Mouse (Mus musculus): ENCODE data around the gene Ticrr. TPM values are rescaled to one million over a fixed set of nuclear protein-coding genes. Genes with fewer than 3 reads are reported as not detected.

The Ticrr gene
- polyA plus RNA-seq, 2 experiments = 7.4 to 7.9 TPM

DNA sequence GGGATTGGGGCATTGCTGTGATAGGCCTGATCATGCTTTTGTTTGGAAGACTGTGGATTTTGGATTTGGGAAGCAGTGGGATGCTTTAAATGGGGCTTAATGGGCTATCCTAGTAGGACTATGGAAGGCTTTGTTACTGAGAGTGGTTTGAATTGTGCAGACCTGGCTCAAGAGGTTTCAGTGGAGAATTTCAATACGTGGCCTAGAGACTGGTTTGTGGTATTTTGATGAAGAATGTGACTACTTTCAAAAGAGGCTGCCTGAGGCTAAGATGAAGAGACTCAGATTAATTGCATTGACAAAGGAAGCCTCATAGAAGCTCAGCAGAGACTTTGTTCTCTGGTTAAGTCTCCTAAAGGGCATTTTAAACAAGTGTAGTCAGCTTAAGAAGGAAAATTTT is 5.4 kb upstream of the Ticrr start:
- Histone ChIP-seq H3K36me3 (ENCODE audit: control insufficient read depth, insufficient read depth, low read length) (no peaks in the 10 kb centered on the region), H3K27me3 (ENCODE audit: control insufficient read depth, insufficient read depth, low read length) (no peaks in the 10 kb centered on the region), H3K4me2 (replicated peaks; ENCODE audit: low read depth, low read length, severe bottlenecking) (no peak overlapping the region), H3K9me3 (ENCODE audit: control insufficient read depth, low read length) (no peaks in the 10 kb centered on the region), H3K4me1 (ENCODE audit: control insufficient read depth, insufficient read depth, low read length) (peaks cover 4% of the 10 kb centered on the region; the same call in 1 of the 2 replicates), H3K9ac (ENCODE audit: low read depth, low read length, severe bottlenecking) (no peak overlapping the region), H3K27ac (replicated peaks; ENCODE audit: low read depth, low read length) (no peak overlapping the region), H3K4me3 (replicated peaks; ENCODE audit: low read length) (no peak overlapping the region)
- no peak for ATAC-seq (ENCODE audit: low FRiP score, low read depth)
- DNase-seq (ENCODE audit: low spot score) = no peak
- TF ChIP-seq POLR2A (IDR thresholded peaks at IDR 0.05; ENCODE audit: borderline replicate concordance, extremely low read depth, insufficient read depth, insufficient read length) = no peak
- 43% methylated on average over 1 of the region's 1 CpGs for WGBS

DNA sequence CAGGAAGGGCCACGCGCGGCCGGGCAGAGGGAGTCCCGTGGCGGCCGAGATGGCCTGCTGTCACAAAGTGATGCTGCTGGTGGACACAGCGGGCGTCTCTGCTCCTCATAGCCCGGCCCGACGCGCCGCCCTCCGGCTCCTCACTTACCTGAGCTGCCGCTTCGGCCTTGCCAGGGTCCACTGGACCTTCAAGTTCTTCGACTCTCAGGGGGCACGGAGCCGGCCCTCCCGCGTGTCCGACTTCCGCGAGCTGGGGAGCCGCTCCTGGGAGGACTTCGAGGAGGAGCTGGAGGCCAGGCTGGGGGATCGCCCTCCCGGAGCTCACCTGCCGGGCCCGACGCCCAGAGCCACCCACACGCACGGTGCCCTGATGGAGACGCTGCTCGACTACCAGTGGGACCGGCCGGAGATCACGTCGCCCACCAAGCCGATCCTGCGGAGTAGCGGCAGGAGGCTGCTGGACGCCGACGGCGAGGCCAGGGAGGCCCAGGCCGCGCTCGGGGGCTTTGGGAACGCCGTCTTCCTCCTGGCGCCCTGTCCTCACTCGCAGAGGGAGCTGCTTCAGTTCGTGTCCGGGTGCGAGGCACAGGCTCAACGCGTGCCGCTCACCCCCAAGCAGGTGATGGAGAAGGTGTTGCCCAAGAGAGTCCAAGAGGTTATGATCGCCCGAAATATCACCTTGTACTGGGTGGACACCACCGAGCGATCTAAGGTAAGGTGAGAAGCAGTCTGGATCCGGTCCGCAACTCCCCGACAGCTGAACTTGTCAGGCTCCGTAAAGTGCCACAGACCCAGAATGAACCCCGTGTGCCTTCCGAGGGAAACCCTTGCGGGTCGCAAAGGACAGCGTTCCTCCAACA is 525 bp downstream of the Ticrr start:
- no peak overlapping the region for H3K27ac ChIP-seq (replicated peaks; ENCODE audit: low read depth, low read length)
- TF ChIP-seq POLR2A (IDR thresholded peaks at IDR 0.05; ENCODE audit: borderline replicate concordance, extremely low read depth, insufficient read depth, insufficient read length) = no peak
- no peaks in the 10 kb centered on the region for H3K27me3 ChIP-seq (ENCODE audit: control insufficient read depth, insufficient read depth, low read length)

DNA sequence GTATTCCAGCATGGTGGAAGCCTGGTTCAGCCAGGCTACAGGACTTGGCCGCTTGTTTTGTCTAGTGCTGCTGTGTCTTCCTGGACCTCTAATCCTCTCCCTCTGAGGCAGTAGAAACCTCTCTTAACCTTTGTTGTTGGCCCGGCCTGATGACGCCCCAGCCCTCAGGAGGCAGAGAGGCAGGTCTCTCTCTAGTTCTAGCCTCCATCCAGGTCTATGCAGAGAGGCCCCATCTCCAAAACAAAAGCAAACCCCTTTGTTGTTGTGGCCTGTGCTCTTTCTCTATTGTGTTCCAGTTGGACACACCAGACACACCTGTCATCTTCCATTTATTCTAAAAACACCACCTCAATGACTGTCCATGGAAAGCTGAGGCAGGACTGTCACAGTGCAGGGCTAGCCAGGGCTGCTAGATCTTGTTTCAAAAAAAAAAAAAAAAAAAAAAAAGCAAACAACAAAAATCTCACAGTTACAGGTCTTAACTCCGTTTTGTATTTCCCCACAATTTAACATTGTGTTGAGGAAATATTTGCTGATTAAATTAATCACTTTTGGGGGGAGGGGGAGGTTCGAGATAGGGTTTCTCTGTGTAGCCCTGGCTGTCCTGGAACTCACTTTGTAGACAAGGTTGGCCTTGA is 1.4 kb downstream of the Ticrr start:
- peak overlapping the region; percentile 78; the same call in 1 of the 2 replicates for H3K9ac ChIP-seq (ENCODE audit: low read depth, low read length, severe bottlenecking)
- peak overlapping the region; percentile 88 for H3K4me3 ChIP-seq (replicated peaks; ENCODE audit: low read length)
- no peak for TF ChIP-seq POLR2A (IDR thresholded peaks at IDR 0.05; ENCODE audit: borderline replicate concordance, extremely low read depth, insufficient read depth, insufficient read length)
- no peak overlapping the region for H3K27ac ChIP-seq (replicated peaks; ENCODE audit: low read depth, low read length)
- peaks cover 15% of the 10 kb centered on the region for H3K4me1 ChIP-seq (ENCODE audit: control insufficient read depth, insufficient read depth, low read length)
- no peaks in the 10 kb centered on the region for H3K27me3 ChIP-seq (ENCODE audit: control insufficient read depth, insufficient read depth, low read length)
- ATAC-seq (ENCODE audit: low FRiP score, low read depth) (no peak), DNase-seq (ENCODE audit: low spot score) (no peak)
- H3K9me3 ChIP-seq (ENCODE audit: control insufficient read depth, low read length) = no peaks in the 10 kb centered on the region
- peak overlapping the region; percentile 95 for H3K4me2 ChIP-seq (replicated peaks; ENCODE audit: low read depth, low read length, severe bottlenecking)
- WGBS = 18% methylated on average over 5 of the region's 5 CpGs
- peaks cover 8% of the 10 kb centered on the region; the same call in 1 of the 2 replicates for H3K36me3 ChIP-seq (ENCODE audit: control insufficient read depth, insufficient read depth, low read length)

More for the DNA sequence above, 525 bp downstream of the Ticrr start:
- ATAC-seq (ENCODE audit: low FRiP score, low read depth) (peak; percentile 20), DNase-seq (ENCODE audit: low spot score) (no peak)
- WGBS = under 1% methylated on average over 68 of the region's 73 CpGs
- Histone ChIP-seq H3K9me3 (ENCODE audit: control insufficient read depth, low read length) (no peaks in the 10 kb centered on the region), H3K36me3 (ENCODE audit: control insufficient read depth, insufficient read depth, low read length) (peaks cover 1% of the 10 kb centered on the region; the same call in 1 of the 2 replicates), H3K4me1 (ENCODE audit: control insufficient read depth, insufficient read depth, low read length) (peaks cover 15% of the 10 kb centered on the region), H3K9ac (ENCODE audit: low read depth, low read length, severe bottlenecking) (peak overlapping the region; percentile 78), H3K4me2 (replicated peaks; ENCODE audit: low read depth, low read length, severe bottlenecking) (peak overlapping the region; percentile 95), H3K4me3 (replicated peaks; ENCODE audit: low read length) (peak overlapping the region; percentile 88)

DNA sequence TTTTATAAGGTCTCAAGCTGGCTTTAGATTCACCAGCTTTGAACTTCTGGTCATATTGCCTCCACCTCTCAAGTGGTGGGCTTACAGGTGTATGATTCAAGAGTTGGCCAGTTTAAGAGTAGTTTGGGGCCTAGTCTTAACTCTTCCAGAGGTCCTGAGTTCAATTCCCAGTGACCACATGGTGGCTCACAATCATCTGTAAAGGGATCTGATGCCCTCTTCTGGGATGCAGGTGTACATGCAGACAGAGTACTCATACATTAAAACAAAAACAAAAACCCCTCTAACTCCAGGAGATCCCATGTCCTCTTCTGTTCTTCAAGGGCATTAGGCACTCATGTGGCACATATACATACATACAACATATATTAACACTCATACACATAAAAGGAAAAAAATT is 6.7 kb downstream of the Ticrr start:
- ATAC-seq (ENCODE audit: low FRiP score, low read depth) = no peak
- Histone ChIP-seq H3K9ac (ENCODE audit: low read depth, low read length, severe bottlenecking) (no peak overlapping the region), H3K9me3 (ENCODE audit: control insufficient read depth, low read length) (no peaks in the 10 kb centered on the region), H3K4me1 (ENCODE audit: control insufficient read depth, insufficient read depth, low read length) (peaks cover 7% of the 10 kb centered on the region), H3K27me3 (ENCODE audit: control insufficient read depth, insufficient read depth, low read length) (no peaks in the 10 kb centered on the region), H3K36me3 (ENCODE audit: control insufficient read depth, insufficient read depth, low read length) (peaks cover 51% of the 10 kb centered on the region), H3K4me3 (replicated peaks; ENCODE audit: low read length) (no peak overlapping the region), H3K4me2 (replicated peaks; ENCODE audit: low read depth, low read length, severe bottlenecking) (no peak overlapping the region), H3K27ac (replicated peaks; ENCODE audit: low read depth, low read length) (no peak overlapping the region)
- no peak for DNase-seq (ENCODE audit: low spot score)
- TF ChIP-seq POLR2A (IDR thresholded peaks at IDR 0.05; ENCODE audit: borderline replicate concordance, extremely low read depth, insufficient read depth, insufficient read length) = no peak

DNA sequence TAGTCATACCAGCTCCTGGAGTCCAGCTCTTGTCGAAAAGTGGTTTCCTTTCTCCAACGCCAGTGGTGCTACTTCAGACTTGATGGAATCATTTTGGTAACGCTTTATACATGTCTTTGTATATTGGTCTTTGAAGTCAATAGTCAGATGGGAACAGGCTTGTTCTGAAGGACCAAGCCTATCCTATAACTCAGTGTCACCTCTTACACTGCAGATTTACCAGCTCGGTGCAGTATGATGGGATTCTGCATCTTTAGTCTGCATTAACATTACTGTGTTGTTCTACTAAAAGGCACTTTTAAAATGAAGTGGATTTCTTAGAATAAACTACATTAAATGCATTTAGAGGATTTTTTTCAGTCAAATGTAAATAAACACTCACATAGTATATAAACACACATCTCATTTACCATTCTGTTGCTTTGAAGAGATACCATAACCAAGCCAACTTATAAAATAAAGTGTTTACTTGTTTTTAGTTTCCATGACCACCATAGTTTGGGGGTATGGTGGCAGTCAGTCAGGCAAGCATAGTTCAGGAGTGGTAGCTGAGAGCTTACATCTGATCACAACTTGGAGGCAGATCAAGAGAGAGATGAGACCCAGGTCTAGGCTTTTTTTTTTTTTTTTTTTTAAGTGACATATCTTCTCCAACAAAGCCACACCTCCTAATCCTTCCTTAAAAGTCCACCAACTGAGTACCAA is 11.1 kb downstream of the Ticrr start:
- Histone ChIP-seq H3K4me2 (replicated peaks; ENCODE audit: low read depth, low read length, severe bottlenecking) (no peak overlapping the region), H3K27ac (replicated peaks; ENCODE audit: low read depth, low read length) (no peak overlapping the region), H3K4me1 (ENCODE audit: control insufficient read depth, insufficient read depth, low read length) (no peaks in the 10 kb centered on the region), H3K4me3 (replicated peaks; ENCODE audit: low read length) (no peak overlapping the region), H3K9me3 (ENCODE audit: control insufficient read depth, low read length) (no peaks in the 10 kb centered on the region), H3K9ac (ENCODE audit: low read depth, low read length, severe bottlenecking) (no peak overlapping the region), H3K27me3 (ENCODE audit: control insufficient read depth, insufficient read depth, low read length) (no peaks in the 10 kb centered on the region), H3K36me3 (ENCODE audit: control insufficient read depth, insufficient read depth, low read length) (peaks cover 69% of the 10 kb centered on the region)
- no peak for TF ChIP-seq POLR2A (IDR thresholded peaks at IDR 0.05; ENCODE audit: borderline replicate concordance, extremely low read depth, insufficient read depth, insufficient read length)
- DNase-seq (ENCODE audit: low spot score) (no peak), ATAC-seq (ENCODE audit: low FRiP score, low read depth) (no peak)
- 92% methylated on average over 4 of the region's 4 CpGs for WGBS
